In genomic region chr17:83216251-83216919, GRCm38 (mm10) we compare ENCODE assay signal across 9 mouse cellular contexts. TPM values are rescaled to one million over a fixed set of nuclear protein-coding genes. Genes with fewer than 3 reads are reported as not detected.
DNase-seq lines count a peak whose midpoint lies in the region; ATAC-seq lines count a peak whose summit lies in the region.
"Had no signal": no experiment of that assay in that cellular context is flagged by ENCODE, and none has a peak within 500 bp of the region (broad histone marks: within the 10 kb centered on the region; RNA-seq: fewer than 3 reads in every experiment).

No protein-coding gene starts in this region.

- peak overlapping the region; percentile 88 for H3K4me3 ChIP-seq in kidney, embryonic 15.5 days (replicated peaks)
- peak overlapping the region; percentile 81 for H3K4me3 ChIP-seq in embryonic facial prominence, embryonic 11.5 days (ENCODE audit: low read depth, low read length)
- peak overlapping the region; percentile 81 for H3K4me3 ChIP-seq in hindbrain, embryonic 16.5 days (ENCODE audit: low read length)
- peak overlapping the region; percentile 64 for H3K4me3 ChIP-seq in midbrain, embryonic 16.5 days (ENCODE audit: low read depth, low read length)

- H3K4me2 ChIP-seq in kidney, embryonic 15.5 days, result peak overlapping the region; percentile 95
- H3K4me2 ChIP-seq in embryonic facial prominence, embryonic 11.5 days (ENCODE audit: low read depth, low read length), result peak overlapping the region; percentile 87
- H3K4me2 ChIP-seq in hindbrain, embryonic 16.5 days (ENCODE audit: low read length), result peak overlapping the region; percentile 94
- H3K4me2 ChIP-seq in midbrain, embryonic 16.5 days (ENCODE audit: low read length), result peak overlapping the region; percentile 93

- ATAC-seq in kidney, embryonic 15.5 days (replicated peaks; ENCODE audit: low FRiP score), result no peak
- no peak for ATAC-seq in embryonic facial prominence, embryonic 11.5 days (replicated peaks; ENCODE audit: insufficient number of reproducible peaks, low FRiP score, low TSS enrichment, low read depth)
- no peak for ATAC-seq in hindbrain, embryonic 16.5 days
- 0 out of 2 replicates have a peak, but pooled peaks have one; percentile 0 for ATAC-seq in midbrain, embryonic 16.5 days

- H3K27me3 ChIP-seq in kidney, embryonic 15.5 days, result no peaks in the 10 kb centered on the region
- H3K27me3 ChIP-seq in embryonic facial prominence, embryonic 11.5 days (ENCODE audit: control insufficient read depth, insufficient read depth, low read length), result no peaks in the 10 kb centered on the region
- H3K27me3 ChIP-seq in hindbrain, embryonic 16.5 days (replicated peaks; ENCODE audit: control insufficient read depth, insufficient read depth, low read length), result no peaks in the 10 kb centered on the region
- peaks cover 30% of the 10 kb centered on the region for H3K27me3 ChIP-seq in midbrain, embryonic 16.5 days (ENCODE audit: control insufficient read depth, insufficient read depth, low read depth, low read length)
- H3K27me3 ChIP-seq: Patski had no signal

- whole genome bisulfite sequencing in kidney, embryonic 15.5 days, result 11% methylated on average over 7 of the region's 7 CpGs
- WGBS in embryonic facial prominence, embryonic 11.5 days, result 8% methylated on average over 7 of the region's 7 CpGs
- WGBS in hindbrain, embryonic 16.5 days, result 21% methylated on average over 7 of the region's 7 CpGs
- 24% methylated on average over 7 of the region's 7 CpGs for WGBS in midbrain, embryonic 16.5 days

- peak overlapping the region; percentile 98 for H3K9ac ChIP-seq in kidney, embryonic 15.5 days
- H3K9ac ChIP-seq in embryonic facial prominence, embryonic 11.5 days (replicated peaks; ENCODE audit: low read length), result peak overlapping the region; percentile 84
- peak overlapping the region; percentile 97 for H3K9ac ChIP-seq in hindbrain, embryonic 16.5 days (ENCODE audit: low read depth, low read length)
- H3K9ac ChIP-seq in midbrain, embryonic 16.5 days (ENCODE audit: low read depth, low read length), result peak overlapping the region; percentile 85

- no peaks in the 10 kb centered on the region for H3K9me3 ChIP-seq in kidney, embryonic 15.5 days (replicated peaks)
- no peaks in the 10 kb centered on the region for H3K9me3 ChIP-seq in embryonic facial prominence, embryonic 11.5 days (replicated peaks; ENCODE audit: control insufficient read depth, low read length)
- no peaks in the 10 kb centered on the region for H3K9me3 ChIP-seq in hindbrain, embryonic 16.5 days (ENCODE audit: control insufficient read depth, low read length)
- H3K9me3 ChIP-seq in midbrain, embryonic 16.5 days (replicated peaks; ENCODE audit: control insufficient read depth, low read length, poor library complexity, severe bottlenecking), result no peaks in the 10 kb centered on the region

- peaks cover 9% of the 10 kb centered on the region for H3K36me3 ChIP-seq in kidney, embryonic 15.5 days
- H3K36me3 ChIP-seq in embryonic facial prominence, embryonic 11.5 days (replicated peaks; ENCODE audit: control insufficient read depth, insufficient read depth, low read depth, low read length), result no peaks in the 10 kb centered on the region
- no peaks in the 10 kb centered on the region; the same call in 1 of the 2 replicates for H3K36me3 ChIP-seq in hindbrain, embryonic 16.5 days (ENCODE audit: control insufficient read depth, insufficient read depth, low read length)
- no peaks in the 10 kb centered on the region for H3K36me3 ChIP-seq in midbrain, embryonic 16.5 days (ENCODE audit: control insufficient read depth, insufficient read depth, low read length)

- DNase-seq in kidney, adult 11 months, result no peak
- DNase-seq in embryonic facial prominence, embryonic 11.5 days (ENCODE audit: low spot score), result no peak
- DNase-seq in MN1 (ENCODE audit: low spot score), result no peak
- DNase-seq in frontal cortex, postnatal 25 days (ENCODE audit: low spot score in 2 of 2), result no peak
- DNase-seq in left cerebral cortex, adult 11 months (ENCODE audit: low spot score), result no peak

- H3K27ac ChIP-seq in kidney, embryonic 15.5 days, result peak overlapping the region; percentile 89
- H3K27ac ChIP-seq in embryonic facial prominence, embryonic 11.5 days (replicated peaks; ENCODE audit: low read depth, low read length), result peak overlapping the region; percentile 86
- H3K27ac ChIP-seq in hindbrain, embryonic 16.5 days (ENCODE audit: low read depth, low read length), result peak overlapping the region; percentile 87
- 0 out of 2 replicates have a peak overlapping the region, but pooled peaks have one; percentile 76 for H3K27ac ChIP-seq in midbrain, embryonic 16.5 days (ENCODE audit: low read length)

- H3K4me1 ChIP-seq in kidney, embryonic 15.5 days, result peaks cover 77% of the 10 kb centered on the region
- H3K4me1 ChIP-seq in embryonic facial prominence, embryonic 11.5 days (ENCODE audit: control insufficient read depth, insufficient read depth, low read length), result peaks cover 5% of the 10 kb centered on the region
- H3K4me1 ChIP-seq in hindbrain, embryonic 16.5 days (ENCODE audit: control insufficient read depth, insufficient read depth, low read depth, low read length), result peaks cover 48% of the 10 kb centered on the region
- peaks cover 25% of the 10 kb centered on the region for H3K4me1 ChIP-seq in midbrain, embryonic 16.5 days (ENCODE audit: control insufficient read depth, insufficient read depth, low read length)

RNA-seq across cellular contexts. Expression of gene Pkdcc, which starts 1.3 kb away (rescaled TPM):
- polyA plus RNA-seq in kidney, embryonic 15.5 days (2015; fragmentation: Nextera tagmentation; extraction: Ambion mirVana), result 29.3 and 33.2 TPM in 2 replicates
- 23.4 and 24.5 TPM in 2 replicates for polyA plus RNA-seq in embryonic facial prominence, embryonic 11.5 days (2014; fragmentation: Nextera tagmentation; extraction: Ambion mirVana)
- polyA plus RNA-seq in hindbrain, embryonic 16.5 days (2015; fragmentation: Nextera tagmentation; extraction: Ambion mirVana), result 5.0 and 5.1 TPM in 2 replicates
- 3.9 and 4.3 TPM in 2 replicates for polyA plus RNA-seq in midbrain, embryonic 16.5 days (2015; fragmentation: Nextera tagmentation; extraction: Ambion mirVana)
